Comparison of ENCODE assay signal across 16 mouse cellular contexts in the genomic region with DNA sequence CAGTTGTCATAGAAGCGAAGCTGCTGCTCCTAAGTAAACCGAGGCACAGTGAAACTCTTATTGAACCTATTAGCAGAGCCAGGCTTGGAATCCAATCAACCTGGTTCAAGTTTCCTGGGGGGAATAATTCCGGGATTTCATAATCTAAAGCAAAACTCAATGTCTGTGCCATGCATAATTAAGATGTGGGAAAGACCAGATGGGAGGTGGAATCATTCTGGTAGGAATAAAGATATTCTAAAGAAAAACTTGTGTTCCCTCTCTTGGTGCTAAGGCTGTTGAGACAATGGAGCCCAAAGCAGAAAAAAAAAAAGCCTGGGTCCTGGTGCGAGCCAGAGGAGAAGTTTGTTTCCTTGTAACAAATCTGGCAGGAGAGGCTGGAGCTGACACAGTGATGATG.
"Had no signal": no experiment of that assay in that cellular context is flagged by ENCODE, and none has a peak within 500 bp of the region (broad histone marks: within the 10 kb centered on the region; RNA-seq: fewer than 3 reads in every experiment).

No protein-coding gene starts in this region.

- ATAC-seq: liver, embryonic 12.5 days; liver, postnatal 0 days; lung, postnatal 0 days; midbrain, embryonic 13.5 days; midbrain, embryonic 15.5 days; midbrain, embryonic 16.5 days had no signal

- DNase-seq: left cerebral cortex, postnatal 4 days; liver; liver, embryonic 13.5 days; liver, postnatal 0 days; lung, adult 2 months; lung, embryonic 14.5 days; lung, postnatal 10 days; lung, postnatal 14 days; lung, postnatal 36 days; lung, postnatal 4 days; midbrain, embryonic 14.5 days had no signal
